Mouse (Mus musculus): Measurements from ENCODE around the gene Klf7. TPM values are rescaled to one million over a fixed set of nuclear protein-coding genes. Genes with fewer than 3 reads are reported as not detected.

Gene Klf7
- polyA plus RNA-seq, 1 experiment = 31.7 TPM

DNA sequence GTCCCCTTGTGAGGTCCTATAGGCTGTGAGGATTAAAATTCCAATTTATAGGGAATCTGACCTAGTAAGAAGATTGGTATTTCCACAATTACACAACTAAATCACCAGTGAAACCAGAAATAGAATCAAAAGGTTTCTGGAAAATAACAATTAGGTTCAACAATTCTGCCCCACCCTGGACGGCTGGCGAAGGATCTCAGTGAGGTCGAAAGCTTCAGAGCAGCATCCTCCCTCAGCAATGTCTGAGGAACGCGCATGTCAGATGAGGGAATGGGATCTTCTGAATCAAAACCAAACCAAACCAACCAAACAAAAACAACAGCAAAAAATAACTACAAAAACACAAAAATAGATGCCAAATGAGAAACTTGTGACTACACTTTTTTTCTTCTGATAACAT, 29.1 kb downstream of the Klf7 start:
- peaks cover 32% of the 10 kb centered on the region for H3K4me1 ChIP-seq (replicated peaks; ENCODE audit: control insufficient read depth, insufficient read depth, low read length)
- no peak for DNase-seq
- no peak overlapping the region for H3K27ac ChIP-seq (ENCODE audit: control insufficient read depth, insufficient read depth, low read length)
- H3K27me3 ChIP-seq (ENCODE audit: control insufficient read depth, insufficient read depth, low read length) = no peaks in the 10 kb centered on the region
- no peak overlapping the region for H3K4me3 ChIP-seq (ENCODE audit: control insufficient read depth, insufficient read depth, low read length)
- H3K36me3 ChIP-seq (ENCODE audit: control insufficient read depth, insufficient read depth, low read length) = no peaks in the 10 kb centered on the region
- over 99% methylated on average over 5 of the region's 5 CpGs for WGBS
- TF ChIP-seq POLR2A (IDR thresholded peaks at IDR 0.05; ENCODE audit: control insufficient read depth, extremely low read depth, insufficient read depth, low read length, poor library complexity) (no peak), CTCF (IDR thresholded peaks at IDR 0.05; ENCODE audit: borderline replicate concordance, control insufficient read depth, extremely low read depth, insufficient read depth, low read length, poor library complexity) (no peak)

DNA sequence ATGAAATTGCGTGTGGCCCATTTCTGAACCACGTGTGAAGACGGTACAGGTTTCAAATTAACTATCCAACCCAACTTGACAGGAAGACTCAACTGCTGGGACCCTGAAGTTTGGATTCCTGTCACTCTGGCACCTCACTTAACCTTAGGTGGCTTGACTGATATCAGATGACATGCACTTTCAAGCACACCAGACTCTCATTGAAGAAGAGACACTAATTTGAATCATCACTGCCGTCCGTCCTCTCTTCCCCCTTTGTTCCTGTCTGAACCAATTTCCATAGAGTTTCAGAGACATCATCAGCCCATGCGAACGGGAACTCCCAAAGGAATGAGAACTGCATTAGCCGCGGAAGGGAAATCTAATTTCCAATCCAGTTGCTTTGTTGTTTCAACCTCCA, 30.5 kb downstream of the Klf7 start:
- H3K27me3 ChIP-seq (ENCODE audit: control insufficient read depth, insufficient read depth, low read length) = no peaks in the 10 kb centered on the region
- H3K4me1 ChIP-seq (replicated peaks; ENCODE audit: control insufficient read depth, insufficient read depth, low read length) = peaks cover 34% of the 10 kb centered on the region
- no peak overlapping the region for H3K4me3 ChIP-seq (ENCODE audit: control insufficient read depth, insufficient read depth, low read length)
- TF ChIP-seq POLR2A (IDR thresholded peaks at IDR 0.05; ENCODE audit: control insufficient read depth, extremely low read depth, insufficient read depth, low read length, poor library complexity) (no peak), CTCF (IDR thresholded peaks at IDR 0.05; ENCODE audit: borderline replicate concordance, control insufficient read depth, extremely low read depth, insufficient read depth, low read length, poor library complexity) (no peak)
- WGBS = 93% methylated on average over 9 of the region's 9 CpGs
- H3K36me3 ChIP-seq (ENCODE audit: control insufficient read depth, insufficient read depth, low read length) = no peaks in the 10 kb centered on the region
- no peak for DNase-seq
- H3K27ac ChIP-seq (ENCODE audit: control insufficient read depth, insufficient read depth, low read length) = no peak overlapping the region

DNA sequence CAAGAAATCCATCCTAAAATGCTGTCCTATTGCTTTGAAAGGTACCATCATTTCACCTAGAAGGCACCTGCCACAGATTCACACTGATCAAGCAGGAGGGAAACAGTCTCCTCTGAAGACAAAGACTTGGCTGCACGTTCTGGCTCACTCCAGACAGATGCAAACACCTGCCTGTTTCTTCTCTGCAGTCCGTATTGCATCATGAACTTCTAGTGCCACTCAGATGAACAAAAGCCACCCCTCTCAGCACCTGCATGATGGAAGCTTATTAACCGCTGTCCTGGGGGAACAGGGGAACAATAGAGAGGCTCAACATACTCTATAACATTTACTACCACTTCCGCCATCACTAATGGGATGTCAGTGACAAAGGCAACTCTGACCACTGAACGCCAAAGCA, 31.5 kb downstream of the Klf7 start:
- DNase-seq = peak; percentile 40
- 42% methylated on average over 5 of the region's 5 CpGs for WGBS
- Histone ChIP-seq H3K4me1 (replicated peaks; ENCODE audit: control insufficient read depth, insufficient read depth, low read length) (peaks cover 38% of the 10 kb centered on the region), H3K36me3 (ENCODE audit: control insufficient read depth, insufficient read depth, low read length) (no peaks in the 10 kb centered on the region), H3K27me3 (ENCODE audit: control insufficient read depth, insufficient read depth, low read length) (no peaks in the 10 kb centered on the region), H3K4me3 (ENCODE audit: control insufficient read depth, insufficient read depth, low read length) (no peak overlapping the region), H3K27ac (ENCODE audit: control insufficient read depth, insufficient read depth, low read length) (peak overlapping the region; percentile 74; the same call in 1 of the 2 replicates)
- no peak for TF ChIP-seq CTCF (IDR thresholded peaks at IDR 0.05; ENCODE audit: borderline replicate concordance, control insufficient read depth, extremely low read depth, insufficient read depth, low read length, poor library complexity)
- no peak for TF ChIP-seq POLR2A (IDR thresholded peaks at IDR 0.05; ENCODE audit: control insufficient read depth, extremely low read depth, insufficient read depth, low read length, poor library complexity)

DNA sequence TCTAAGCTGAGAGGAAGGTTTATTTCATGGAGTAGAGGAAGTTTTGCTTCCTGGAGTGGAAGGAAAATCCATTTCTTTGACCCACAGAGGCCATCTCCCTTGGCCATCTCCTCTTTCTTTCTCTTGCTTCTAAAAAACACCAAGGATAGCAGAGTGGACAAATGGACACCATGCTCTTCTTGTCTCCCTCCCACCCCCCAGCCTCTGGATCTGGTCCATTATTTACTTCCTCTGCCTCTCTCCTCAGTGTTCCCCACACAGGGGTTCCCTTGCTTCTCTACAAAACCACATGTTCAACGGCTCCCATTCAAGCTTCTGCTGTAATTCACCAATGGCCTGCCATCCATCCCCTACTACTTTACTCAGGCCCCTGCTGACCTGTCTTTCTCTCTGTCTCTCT, 32.4 kb downstream of the Klf7 start:
- no peak for TF ChIP-seq CTCF (IDR thresholded peaks at IDR 0.05; ENCODE audit: borderline replicate concordance, control insufficient read depth, extremely low read depth, insufficient read depth, low read length, poor library complexity)
- no peak for TF ChIP-seq POLR2A (IDR thresholded peaks at IDR 0.05; ENCODE audit: control insufficient read depth, extremely low read depth, insufficient read depth, low read length, poor library complexity)
- H3K4me1 ChIP-seq (replicated peaks; ENCODE audit: control insufficient read depth, insufficient read depth, low read length) = peaks cover 42% of the 10 kb centered on the region
- H3K36me3 ChIP-seq (ENCODE audit: control insufficient read depth, insufficient read depth, low read length) = no peaks in the 10 kb centered on the region
- no peaks in the 10 kb centered on the region for H3K27me3 ChIP-seq (ENCODE audit: control insufficient read depth, insufficient read depth, low read length)
- H3K27ac ChIP-seq (ENCODE audit: control insufficient read depth, insufficient read depth, low read length) = peak overlapping the region; percentile 74
- H3K4me3 ChIP-seq (ENCODE audit: control insufficient read depth, insufficient read depth, low read length) = no peak overlapping the region
- 0% methylated on average over 1 of the region's 1 CpGs for WGBS
- no peak for DNase-seq

DNA sequence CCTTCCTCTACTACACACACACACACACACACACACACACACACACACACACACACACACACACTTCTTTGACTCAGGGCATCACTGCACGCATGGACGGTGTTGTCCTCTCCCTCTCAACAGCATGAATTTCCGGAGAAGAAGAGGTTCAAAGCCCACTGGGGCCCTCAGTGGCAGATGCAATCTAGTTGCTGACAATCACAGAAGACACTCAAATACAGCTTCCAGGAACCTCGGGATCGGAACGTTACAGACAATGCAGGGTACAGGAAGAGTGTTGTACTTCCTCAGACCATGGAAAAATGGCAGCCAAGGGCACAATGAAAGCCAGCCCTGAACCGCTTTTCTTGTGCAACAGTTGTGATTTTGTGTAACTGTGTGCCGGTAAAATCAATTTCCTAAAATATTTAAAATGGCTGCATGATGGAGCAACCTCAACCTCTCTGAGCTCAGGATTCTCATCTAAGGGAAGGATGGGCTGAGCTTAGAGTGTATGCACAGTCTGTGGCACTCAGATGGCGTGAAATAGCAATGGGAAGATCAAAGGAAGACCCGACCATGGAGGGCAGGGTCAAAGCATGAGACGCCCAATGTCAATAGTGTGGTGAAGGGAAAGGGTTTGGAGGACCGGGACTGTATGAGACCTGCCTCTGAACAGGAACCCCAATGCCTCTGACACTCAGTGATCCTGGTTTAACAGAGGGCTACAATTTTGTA, 33.3 kb downstream of the Klf7 start:
- DNase-seq = no peak

DNA sequence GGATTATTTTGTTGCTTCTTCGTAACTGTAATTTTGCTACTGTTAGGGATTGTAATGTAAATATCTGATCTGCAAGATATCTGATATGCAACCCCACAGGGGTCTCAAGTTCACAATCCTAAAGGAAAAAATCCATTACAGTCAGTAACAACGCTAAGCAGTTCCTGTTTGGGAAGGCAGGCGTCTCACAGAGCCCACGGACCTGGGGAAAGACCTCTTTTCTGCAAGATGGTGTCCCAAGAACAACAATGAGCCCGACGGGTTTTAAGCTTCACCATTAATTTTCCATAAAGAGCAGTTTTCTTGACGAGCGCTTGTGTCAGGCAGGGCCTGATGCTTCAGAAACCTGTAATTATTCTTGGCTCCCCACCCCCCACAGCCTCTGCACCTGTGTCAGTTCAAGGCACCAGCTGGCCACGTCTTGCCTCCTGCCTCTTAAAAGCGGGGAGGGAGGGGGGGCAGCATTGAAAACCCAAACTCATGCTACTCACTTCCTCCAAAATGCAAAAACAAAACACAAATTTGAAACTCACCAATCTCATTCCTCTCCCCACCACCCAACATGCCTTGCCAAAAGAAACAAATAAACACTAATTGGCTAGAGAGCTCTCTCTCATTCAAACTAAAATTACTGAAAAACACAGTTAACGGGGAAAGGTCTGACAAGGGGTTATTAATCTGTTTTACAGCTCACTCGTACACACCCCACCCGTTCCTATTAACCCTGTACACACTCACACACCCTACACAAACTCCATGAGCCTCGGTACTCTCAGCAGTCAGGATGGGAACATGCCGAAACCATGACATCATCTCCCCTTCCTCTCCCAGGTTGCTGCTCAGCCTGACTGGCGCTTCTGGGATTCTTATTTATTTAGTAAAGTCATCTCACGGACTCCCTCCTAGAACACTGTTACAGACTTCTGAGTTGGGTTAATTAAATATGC, 34.2 kb downstream of the Klf7 start:
- TF ChIP-seq POLR2A (IDR thresholded peaks at IDR 0.05; ENCODE audit: control insufficient read depth, extremely low read depth, insufficient read depth, low read length, poor library complexity) = no peak
- peak; percentile 42; the same call in 1 of the 2 replicates for TF ChIP-seq CTCF (IDR thresholded peaks at IDR 0.05; ENCODE audit: borderline replicate concordance, control insufficient read depth, extremely low read depth, insufficient read depth, low read length, poor library complexity)
- H3K27me3 ChIP-seq (ENCODE audit: control insufficient read depth, insufficient read depth, low read length) = no peaks in the 10 kb centered on the region
- H3K4me3 ChIP-seq (ENCODE audit: control insufficient read depth, insufficient read depth, low read length) = 0 out of 2 replicates have a peak overlapping the region, but pooled peaks have one; percentile 5
- H3K27ac ChIP-seq (ENCODE audit: control insufficient read depth, insufficient read depth, low read length) = peak overlapping the region; percentile 94
- H3K36me3 ChIP-seq (ENCODE audit: control insufficient read depth, insufficient read depth, low read length) = no peaks in the 10 kb centered on the region
- peak; percentile 85 for DNase-seq
- H3K4me1 ChIP-seq (replicated peaks; ENCODE audit: control insufficient read depth, insufficient read depth, low read length) = peaks cover 43% of the 10 kb centered on the region
- 20% methylated on average over 17 of the region's 17 CpGs for WGBS

More for the DNA sequence above, 33.3 kb downstream of the Klf7 start:
- no peak overlapping the region for H3K4me3 ChIP-seq (ENCODE audit: control insufficient read depth, insufficient read depth, low read length)
- no peaks in the 10 kb centered on the region for H3K36me3 ChIP-seq (ENCODE audit: control insufficient read depth, insufficient read depth, low read length)
- H3K27ac ChIP-seq (ENCODE audit: control insufficient read depth, insufficient read depth, low read length) = peak overlapping the region; percentile 91
- WGBS = 82% methylated on average over 12 of the region's 12 CpGs
- H3K4me1 ChIP-seq (replicated peaks; ENCODE audit: control insufficient read depth, insufficient read depth, low read length) = peaks cover 43% of the 10 kb centered on the region
- H3K27me3 ChIP-seq (ENCODE audit: control insufficient read depth, insufficient read depth, low read length) = no peaks in the 10 kb centered on the region
- TF ChIP-seq POLR2A (IDR thresholded peaks at IDR 0.05; ENCODE audit: control insufficient read depth, extremely low read depth, insufficient read depth, low read length, poor library complexity) (no peak), CTCF (IDR thresholded peaks at IDR 0.05; ENCODE audit: borderline replicate concordance, control insufficient read depth, extremely low read depth, insufficient read depth, low read length, poor library complexity) (no peak)

All from thymus, adult 2 months (tissue).